In genomic region chr1:192711779-192712348, GRCm38 (mm10) we compare ENCODE assay signal across 8 mouse cellular contexts. TPM values are rescaled to one million over a fixed set of nuclear protein-coding genes. Genes with fewer than 3 reads are reported as not detected.
DNase-seq lines count a peak whose midpoint lies in the region; ATAC-seq lines count a peak whose summit lies in the region.

No protein-coding gene starts in this region.

- WGBS in forebrain, embryonic 10.5 days = 36% methylated on average over 3 of the region's 3 CpGs
- 33% methylated on average over 3 of the region's 3 CpGs for WGBS in forebrain, embryonic 13.5 days

- H3K9me3 ChIP-seq in forebrain, embryonic 10.5 days = no peaks in the 10 kb centered on the region
- H3K9me3 ChIP-seq in forebrain, embryonic 13.5 days (replicated peaks) = no peaks in the 10 kb centered on the region

- no peak for ATAC-seq in forebrain, embryonic 13.5 days

- no peaks in the 10 kb centered on the region for H3K36me3 ChIP-seq in forebrain, embryonic 10.5 days (replicated peaks)
- H3K36me3 ChIP-seq in forebrain, embryonic 13.5 days (ENCODE audit: poor library complexity, severe bottlenecking) = no peaks in the 10 kb centered on the region

- H3K4me2 ChIP-seq in forebrain, embryonic 13.5 days = no peak overlapping the region

- no peak overlapping the region for H3K9ac ChIP-seq in forebrain, embryonic 13.5 days

- no peaks in the 10 kb centered on the region for H3K4me1 ChIP-seq in forebrain, embryonic 10.5 days
- no peaks in the 10 kb centered on the region for H3K4me1 ChIP-seq in forebrain, embryonic 13.5 days

- H3K27me3 ChIP-seq in forebrain, embryonic 10.5 days (ENCODE audit: poor library complexity, severe bottlenecking) = no peaks in the 10 kb centered on the region
- no peaks in the 10 kb centered on the region for H3K27me3 ChIP-seq in forebrain, embryonic 13.5 days

- no peak overlapping the region for H3K27ac ChIP-seq in forebrain, embryonic 10.5 days
- no peak overlapping the region for H3K27ac ChIP-seq in forebrain, embryonic 13.5 days

- DNase-seq in forebrain, embryonic 10.5 days (ENCODE audit: extremely low spot score, low spot score) = peak; percentile 49
- peak; percentile 53 for DNase-seq in urinary bladder, postnatal 25 days (ENCODE audit: low spot score)
- no peak for DNase-seq in urinary bladder, adult 2 months (ENCODE audit: low spot score)
- DNase-seq in embryo, embryonic 11 days = peak; percentile 69
- peak; percentile 84 for DNase-seq in kidney, postnatal 10 days
- DNase-seq in lung, postnatal 14 days = peak; percentile 76
- DNase-seq in right cerebral cortex, postnatal 25 days = peak; percentile 15

- H3K4me3 ChIP-seq in forebrain, embryonic 10.5 days = no peak overlapping the region
- no peak overlapping the region for H3K4me3 ChIP-seq in forebrain, embryonic 13.5 days

RNA-seq across cellular contexts. Expression of gene Hhat, which starts 59.2 kb away (rescaled TPM):
- 7.2 and 7.6 TPM in 2 replicates for polyA plus RNA-seq in forebrain, embryonic 10.5 days (2016; fragmentation: Nextera tagmentation; extraction: Ambion mirVana)
- polyA plus RNA-seq in forebrain, embryonic 13.5 days (2015; fragmentation: Nextera tagmentation; extraction: Ambion mirVana) = 2.6 and 3.2 TPM in 2 replicates
- 2.7 and 3.1 TPM in 2 replicates for polyA plus RNA-seq in urinary bladder, adult 2 months (2012; rRNA removed)
